Mouse (Mus musculus): Measurements from ENCODE around the gene Ms4a4b.
"Not testable (repeated sequence)": the region's sequence is repeated elsewhere in the genome, so short reads cannot be mapped to it uniquely, and the experiment has no call there.

The Ms4a4b gene

GRCm38 (mm10) chr19:11491406-11492189, 48.2 kb downstream of the Ms4a4b start:
- no peak for DNase-seq

DNA sequence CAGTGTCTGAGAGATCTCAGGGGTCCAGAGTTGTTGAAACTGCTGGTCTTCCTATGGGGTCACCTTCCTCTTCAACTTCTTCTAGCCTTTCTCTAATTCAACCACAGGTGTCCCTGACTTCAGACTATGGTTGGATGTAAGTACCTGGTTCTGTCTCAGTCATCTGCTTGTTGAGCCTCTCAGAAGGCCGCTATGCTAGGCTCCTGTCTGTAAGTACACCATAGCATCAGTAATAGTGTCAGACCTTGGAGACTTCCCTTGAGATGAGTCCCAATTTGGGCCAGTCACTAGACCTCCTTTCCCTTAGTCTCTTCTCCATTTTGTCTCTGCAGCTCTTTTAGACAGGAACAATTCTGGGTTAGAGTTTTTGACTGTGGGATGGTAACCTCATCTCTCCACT, 49.3 kb downstream of the Ms4a4b start:
- no peak for DNase-seq

- DNase-seq: no peak
Observed at GRCm38 (mm10) chr19:11494519-11494918, 51.2 kb downstream of the Ms4a4b start.

- DNase-seq: no peak
Observed at GRCm38 (mm10) chr19:11496361-11496760, 53.0 kb downstream of the Ms4a4b start.

GRCm38 (mm10) chr19:11497300-11497699, 53.9 kb downstream of the Ms4a4b start:
- DNase-seq: not testable (repeated sequence)

DNA sequence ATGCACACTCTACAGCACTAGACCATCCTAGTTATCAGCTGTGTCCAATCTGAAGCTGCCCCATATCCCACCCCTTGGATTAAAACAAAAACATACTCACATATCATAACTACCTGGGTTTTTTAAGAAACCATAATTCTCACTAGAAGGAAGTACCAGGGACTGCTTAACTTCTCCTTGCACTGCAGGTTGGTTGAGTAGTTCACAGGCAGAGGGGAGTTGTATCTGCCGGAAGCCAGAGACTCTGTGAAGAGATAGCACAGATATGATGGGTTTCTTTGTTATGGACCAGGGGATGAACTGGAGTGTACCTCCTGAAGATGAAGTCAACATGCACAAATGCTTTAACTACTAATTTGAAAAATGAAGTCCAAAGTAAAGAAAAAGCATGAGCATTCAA, 57.4 kb downstream of the Ms4a4b start:
- DNase-seq: no peak

GRCm38 (mm10) chr19:11501326-11501725, 58.0 kb downstream of the Ms4a4b start:
- DNase-seq: no peak

- DNase-seq: no peak
Observed at GRCm38 (mm10) chr19:11504857-11505256, 61.5 kb downstream of the Ms4a4b start.

GRCm38 (mm10) chr19:11513458-11513857, 70.1 kb downstream of the Ms4a4b start:
- no peak for DNase-seq

DNA sequence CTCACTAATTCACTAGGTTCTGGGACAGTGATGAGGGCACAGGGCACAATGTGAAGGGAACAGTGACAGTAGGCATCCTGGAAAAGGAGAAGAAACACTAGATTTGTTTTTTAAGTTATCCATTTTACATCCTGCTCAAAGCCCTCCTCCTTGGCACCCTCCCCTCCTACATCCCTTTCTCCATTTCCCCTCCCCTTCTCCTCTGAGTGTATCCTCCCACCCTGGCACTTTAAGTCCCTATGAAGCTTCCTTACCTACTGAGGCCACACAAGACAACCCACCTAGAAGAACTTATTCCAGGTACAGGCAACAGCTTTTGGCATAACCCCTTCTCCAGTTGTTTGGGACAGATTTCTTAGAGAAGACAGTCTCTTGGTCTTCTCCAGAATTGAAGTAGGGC, 72.9 kb downstream of the Ms4a4b start, which contains the start of gene Ms4a6b:
Ms4a6b (plus strand) TSS at position 267 of the 400 bp plus-strand sequence.
- DNase-seq: no peak

All from kidney, adult 9 months (tissue).